Mouse (Mus musculus): ENCODE data around the gene Dnajc5g.

Gene Dnajc5g

GRCm38 (mm10) chr5:31105814-31106335 is at the start of gene Dnajc5g:
Gene Dnajc5g (plus strand): TSS chr5:31106285.
- no peak for DNase-seq

- no peak for DNase-seq
Observed at GRCm38 (mm10) chr5:31069810-31070209, 36.3 kb upstream of the Dnajc5g start.

- no peak for DNase-seq
Observed at GRCm38 (mm10) chr5:31071059-31071458, 35.0 kb upstream of the Dnajc5g start.

- no peak for DNase-seq
Observed at GRCm38 (mm10) chr5:31071821-31072220, 34.3 kb upstream of the Dnajc5g start.

GRCm38 (mm10) chr5:31073176-31073575 is 32.9 kb upstream of the Dnajc5g start:
- no peak for DNase-seq

- DNase-seq: no peak
Observed at GRCm38 (mm10) chr5:31076346-31076745, 29.7 kb upstream of the Dnajc5g start.

GRCm38 (mm10) chr5:31080059-31080794 is 25.9 kb upstream of the Dnajc5g start:
- DNase-seq: no peak

GRCm38 (mm10) chr5:31080795-31081164 is 25.3 kb upstream of the Dnajc5g start:
- DNase-seq: no peak

- DNase-seq: no peak
Observed at GRCm38 (mm10) chr5:31081386-31081785, 24.7 kb upstream of the Dnajc5g start.

- DNase-seq: no peak
Observed at GRCm38 (mm10) chr5:31082355-31082754, 23.7 kb upstream of the Dnajc5g start.

GRCm38 (mm10) chr5:31082935-31083625 is 23.0 kb upstream of the Dnajc5g start:
- DNase-seq: no peak

- no peak for DNase-seq
Observed at GRCm38 (mm10) chr5:31083949-31084348, 22.1 kb upstream of the Dnajc5g start.

- no peak for DNase-seq
Observed at GRCm38 (mm10) chr5:31086606-31087005, 19.5 kb upstream of the Dnajc5g start.

GRCm38 (mm10) chr5:31087131-31087530 is 19.0 kb upstream of the Dnajc5g start:
- DNase-seq: no peak

- DNase-seq: no peak
Observed at GRCm38 (mm10) chr5:31092231-31092975, 13.7 kb upstream of the Dnajc5g start.

GRCm38 (mm10) chr5:31093151-31094041 is 12.7 kb upstream of the Dnajc5g start:
- DNase-seq: no peak

GRCm38 (mm10) chr5:31094100-31094798 is 11.8 kb upstream of the Dnajc5g start:
- no peak for DNase-seq

GRCm38 (mm10) chr5:31094799-31095691 is 11.0 kb upstream of the Dnajc5g start:
- no peak for DNase-seq

- no peak for DNase-seq
Observed at GRCm38 (mm10) chr5:31095711-31096480, 10.2 kb upstream of the Dnajc5g start.

- DNase-seq: no peak
Observed at GRCm38 (mm10) chr5:31108000-31108490, 2.0 kb downstream of the Dnajc5g start, which contains the start of gene Slc30a3. Gene Slc30a3 (minus strand): TSS chr5:31108237.

Data from cerebellum, adult 9-10 months (tissue).